Mouse (Mus musculus) ovary, postnatal 14 days (tissue): ENCODE data around the gene Ddx49.

Experiments
- DNase-seq: peaks from one replicate; pipeline ENCODE4 v3.0.0; 2022; ENCODE audit warnings: low spot score

Ddx49 gene

DNA sequence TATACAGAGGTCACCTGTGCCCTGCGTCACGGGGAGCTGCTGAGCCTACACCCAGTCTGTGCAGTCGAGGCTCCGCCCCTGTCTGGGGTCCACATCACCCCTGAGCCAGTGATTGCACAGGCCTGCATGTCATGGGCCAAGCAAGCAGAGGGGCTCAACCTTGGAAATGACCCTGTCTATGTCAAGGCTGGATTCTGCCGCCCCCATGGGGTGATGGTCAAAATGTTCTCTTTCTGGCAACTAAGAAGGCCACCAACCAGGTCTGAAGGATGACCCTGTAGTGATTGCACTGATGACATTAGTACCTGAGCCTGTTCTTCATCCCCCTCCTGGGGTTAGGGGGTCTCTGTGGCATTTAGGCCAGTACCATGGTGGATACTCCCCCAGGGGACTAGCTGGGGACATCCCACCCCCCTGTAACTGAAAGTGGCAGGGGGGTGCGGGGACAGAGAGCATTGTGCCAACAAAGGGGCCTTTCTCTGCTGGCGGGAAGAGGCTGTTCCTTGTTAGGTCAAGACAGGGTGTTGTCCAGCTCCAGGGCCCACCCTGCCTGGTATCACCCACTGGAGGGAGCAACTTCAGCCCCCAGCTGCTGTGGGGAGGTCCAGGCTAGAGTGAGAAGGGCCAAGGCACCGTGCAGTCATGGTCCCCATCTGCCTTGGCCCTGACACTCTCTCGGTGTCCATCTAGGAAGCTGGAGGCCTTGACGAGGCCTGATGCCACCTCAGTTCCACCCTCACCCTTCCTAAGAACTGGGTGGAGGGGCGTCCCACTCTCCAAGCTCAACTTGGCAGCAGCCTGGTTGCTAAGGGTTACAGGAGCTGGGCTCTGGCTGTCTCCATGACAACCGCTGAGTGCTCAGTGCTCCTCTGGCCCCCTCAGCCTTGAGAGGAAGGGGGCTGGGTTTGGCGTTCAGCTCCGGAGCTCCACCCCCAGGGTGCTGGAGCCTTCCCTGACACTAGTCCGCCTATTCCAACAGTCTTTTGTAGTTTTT lies 14.5 kb upstream of the Ddx49 start:
- no peak for DNase-seq

DNA sequence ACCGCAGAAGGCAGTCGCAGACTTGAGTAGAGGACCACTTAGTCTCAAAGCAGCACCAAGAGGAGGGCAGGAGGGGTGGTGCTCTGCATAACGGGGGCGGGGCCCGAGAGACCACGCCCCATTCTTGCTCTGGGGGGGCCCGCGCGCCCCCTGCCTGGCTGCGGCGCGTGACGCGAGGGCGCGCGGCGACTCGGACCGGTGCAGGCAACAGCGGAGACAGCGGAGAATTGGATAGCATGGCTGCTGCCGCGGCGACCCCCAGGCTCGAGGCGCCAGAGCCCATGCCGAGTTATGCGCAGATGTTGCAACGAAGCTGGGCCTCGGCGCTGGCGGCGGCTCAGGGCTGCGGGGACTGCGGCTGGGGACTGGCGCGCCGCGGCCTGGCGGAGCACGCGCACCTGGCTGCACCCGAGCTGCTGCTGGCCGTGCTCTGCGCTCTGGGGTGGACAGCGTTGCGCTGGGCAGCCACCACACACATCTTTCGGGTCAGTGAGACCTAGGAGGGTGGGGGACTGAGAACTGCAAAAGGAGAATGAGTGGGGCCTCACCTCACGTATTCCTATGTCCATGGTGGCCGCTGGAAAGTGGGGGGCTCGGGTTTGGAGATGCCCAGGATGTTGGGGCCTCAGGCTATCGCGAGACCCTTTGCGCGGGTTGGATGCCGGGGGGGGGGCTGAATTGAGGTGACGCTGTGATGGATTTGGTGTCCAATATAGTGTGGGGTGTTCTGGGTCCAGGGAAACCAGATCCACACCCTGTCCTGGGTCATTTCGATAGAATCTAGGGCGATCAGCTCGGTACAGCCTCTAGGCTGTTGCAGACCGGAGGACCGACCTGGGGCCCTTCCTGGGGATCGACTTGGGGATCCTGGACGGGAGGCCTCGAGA lies 13.6 kb upstream of the Ddx49 start, which contains the start of gene Cers1:
Gene Cers1 (plus strand): TSS at position 152 of the 887 bp plus-strand sequence.
- peak; percentile 46 for DNase-seq

DNA sequence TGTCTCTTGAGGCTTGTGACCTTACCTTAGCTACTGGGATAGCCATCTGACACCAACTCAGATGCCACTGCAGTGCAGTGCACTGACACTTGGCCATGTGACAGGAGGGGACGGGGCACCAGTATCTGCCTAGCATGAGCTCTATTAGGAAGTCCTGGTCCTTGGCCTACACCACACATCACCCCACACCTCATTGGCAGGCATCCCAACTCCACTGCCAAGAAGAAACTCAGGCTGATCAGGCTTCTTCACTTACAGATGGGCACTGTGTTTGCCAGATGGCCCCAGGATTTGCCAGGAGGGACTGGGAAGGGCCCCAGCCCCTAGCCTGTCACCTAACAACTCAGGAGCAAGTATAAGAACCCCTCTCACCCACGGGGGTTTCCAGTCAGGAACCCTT lies 11.1 kb upstream of the Ddx49 start:
- DNase-seq: no peak

- DNase-seq: no peak
These were observed 7.0 kb upstream of the Ddx49 start for GRCm38 (mm10) chr8:70309311-70309710.

DNA sequence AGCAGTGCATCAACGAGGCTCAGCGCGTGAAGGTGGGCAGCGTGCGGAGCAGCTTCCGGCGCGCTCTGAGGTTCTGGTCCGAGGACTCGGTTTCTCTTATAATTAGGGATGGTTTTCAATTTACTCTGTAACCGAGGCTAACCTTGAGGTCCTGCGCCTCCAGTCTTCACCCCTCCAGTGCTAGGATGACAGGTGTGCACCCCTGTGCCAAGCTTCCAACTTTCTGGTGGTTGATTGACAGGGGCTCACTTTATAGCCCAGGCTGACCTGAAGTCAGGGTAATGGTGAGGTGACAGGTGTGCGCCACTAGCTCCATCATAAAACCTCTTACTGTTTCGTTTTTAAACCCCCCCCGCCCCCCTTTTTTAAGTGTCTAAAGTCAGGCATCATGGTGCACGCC lies 612 bp upstream of the Ddx49 start:
- no peak for DNase-seq

DNA sequence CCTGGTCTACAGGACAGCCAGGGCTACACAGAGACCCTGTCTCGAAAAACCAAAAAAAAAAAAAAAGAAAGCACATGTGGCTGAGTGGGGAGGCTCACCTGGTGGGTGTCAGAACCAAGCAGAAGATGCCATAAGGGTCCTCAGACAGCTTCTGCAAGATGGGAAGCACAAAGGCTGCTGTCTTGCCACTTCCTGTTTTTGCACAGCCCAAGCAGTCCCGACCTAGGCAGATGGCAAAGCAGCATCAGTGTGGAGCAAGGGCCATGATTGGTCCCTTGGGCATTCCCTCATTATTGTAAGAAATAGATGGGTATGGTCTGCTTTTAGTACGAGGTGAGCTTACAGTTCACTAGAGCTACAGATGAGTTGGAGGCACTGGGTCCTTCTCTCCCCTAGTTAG lies 1.4 kb downstream of the Ddx49 start:
- DNase-seq: no peak

GRCm38 (mm10) chr8:70293988-70294405 lies 8.3 kb downstream of the Ddx49 start:
- no peak for DNase-seq

DNA sequence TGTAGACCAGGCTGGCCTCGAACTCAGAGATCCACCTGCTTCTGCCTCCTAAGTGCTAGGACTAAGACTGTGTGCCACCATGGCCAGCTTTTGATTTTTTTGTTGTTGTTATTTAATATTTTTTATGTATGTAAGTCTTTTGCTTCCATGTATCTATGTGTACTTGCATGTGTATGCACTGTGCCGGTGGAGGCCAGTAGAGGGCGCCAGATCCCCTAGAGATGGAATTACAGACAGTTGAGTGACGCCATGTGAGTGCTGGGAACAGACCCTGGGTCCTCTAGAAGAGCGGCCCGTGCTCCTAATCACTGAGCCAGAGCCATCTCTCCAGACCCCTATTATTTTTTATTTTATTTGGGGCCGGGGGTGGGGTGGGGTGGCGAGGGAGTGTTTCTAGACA lies 15.6 kb downstream of the Ddx49 start:
- DNase-seq: no peak

DNA sequence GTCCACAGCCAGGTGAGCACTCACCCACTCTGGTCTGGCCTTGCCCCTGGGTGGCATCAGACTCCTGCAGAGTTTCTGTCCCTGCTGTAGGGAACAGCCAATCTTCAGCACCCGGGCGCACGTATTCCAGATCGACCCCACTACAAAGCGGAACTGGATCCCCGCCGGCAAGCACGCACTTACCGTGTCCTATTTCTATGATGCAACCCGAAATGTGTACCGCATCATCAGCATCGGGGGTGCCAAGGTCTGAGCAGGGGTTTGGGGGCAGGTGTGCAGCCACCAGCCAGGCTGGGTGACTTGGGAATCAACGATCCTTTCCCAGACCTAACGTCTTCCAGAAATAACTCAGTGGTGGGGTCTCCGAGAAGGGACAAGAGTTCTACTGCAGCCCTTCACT lies 17.0 kb downstream of the Ddx49 start:
- no peak for DNase-seq

DNA sequence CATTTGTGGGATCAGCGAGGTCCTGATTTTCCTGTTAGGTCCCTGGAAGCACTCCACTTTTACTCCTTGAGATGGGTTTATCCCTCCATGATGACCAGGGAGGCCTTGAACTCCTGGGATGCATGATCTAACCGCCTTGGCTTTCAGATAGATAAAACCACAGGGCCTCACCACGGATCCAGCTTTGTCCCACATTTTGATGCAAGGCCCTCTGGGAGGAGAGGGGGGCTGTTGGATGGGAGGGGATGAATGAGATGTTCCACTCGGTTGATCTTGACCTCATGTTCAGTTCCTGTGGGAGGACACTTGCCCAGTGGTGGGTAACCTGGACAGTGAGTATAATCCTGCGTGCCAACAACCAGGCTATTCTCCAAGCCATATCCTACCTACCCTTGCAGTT lies 17.9 kb downstream of the Ddx49 start:
- no peak for DNase-seq

- no peak for DNase-seq
These were observed 18.9 kb downstream of the Ddx49 start for GRCm38 (mm10) chr8:70283136-70284077.

GRCm38 (mm10) chr8:70282603-70283135 lies 19.6 kb downstream of the Ddx49 start, which contains the start of gene Homer3:
Homer3 (plus strand) TSS chr8:70282827.
- peak; percentile 92 for DNase-seq

DNA sequence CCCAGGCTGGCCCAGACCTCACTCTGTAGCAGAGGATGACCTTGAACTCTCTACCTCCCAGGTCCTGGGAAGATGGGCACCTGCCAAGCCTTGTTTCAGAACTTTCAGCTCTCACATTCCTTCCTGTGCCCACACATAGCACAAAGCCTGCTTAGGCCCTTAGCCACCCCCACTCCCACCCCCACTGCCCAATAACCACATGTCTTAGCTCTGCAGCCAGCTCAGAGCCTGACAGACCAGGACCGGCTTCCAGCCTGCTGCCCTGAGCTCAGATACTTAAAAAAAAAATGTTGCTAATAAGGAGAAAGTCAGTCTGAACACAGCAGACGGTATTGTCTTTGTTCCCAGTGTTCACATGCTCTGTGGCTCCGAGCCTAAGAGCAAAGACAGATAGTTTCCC lies 21.3 kb downstream of the Ddx49 start:
- no peak for DNase-seq

- no peak for DNase-seq
These were observed 23.0 kb downstream of the Ddx49 start for GRCm38 (mm10) chr8:70279266-70279665.

DNA sequence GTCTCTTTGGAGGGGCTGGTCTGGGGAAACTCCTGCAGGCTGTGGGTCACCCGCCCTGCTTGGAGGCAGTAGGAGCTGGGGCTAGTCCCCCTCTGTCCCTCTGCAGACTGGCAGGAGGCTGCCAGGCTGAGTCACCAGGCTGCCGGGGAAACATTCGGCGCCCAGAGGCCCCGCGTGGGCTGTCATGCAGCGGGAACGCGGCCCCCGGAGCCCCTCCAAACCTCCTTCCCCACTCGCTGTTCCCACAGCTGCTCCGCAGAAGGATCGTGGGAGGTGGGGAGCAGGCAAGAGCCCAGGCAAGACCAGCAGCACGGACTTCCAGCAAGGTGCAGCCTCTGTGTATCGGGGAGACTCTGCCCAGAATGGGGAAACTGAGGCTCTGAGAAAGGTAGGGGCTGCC lies 24.1 kb downstream of the Ddx49 start:
- no peak for DNase-seq

- DNase-seq: no peak
These were observed 25.8 kb downstream of the Ddx49 start for GRCm38 (mm10) chr8:70276476-70276875.

GRCm38 (mm10) chr8:70274350-70274749 lies 27.9 kb downstream of the Ddx49 start:
- DNase-seq: no peak

- no peak for DNase-seq
These were observed 29.3 kb downstream of the Ddx49 start for GRCm38 (mm10) chr8:70272949-70273348.

GRCm38 (mm10) chr8:70268799-70269565 lies 33.3 kb downstream of the Ddx49 start:
- no peak for DNase-seq

GRCm38 (mm10) chr8:70268311-70268710 lies 34.0 kb downstream of the Ddx49 start:
- DNase-seq: no peak
